Mouse (Mus musculus) spleen, adult 12 weeks (tissue): Measurements from ENCODE around the gene Asic3.
"Not testable (repeated sequence)": the region's sequence is repeated elsewhere in the genome, so short reads cannot be mapped to it uniquely, and the experiment has no call there.

Experiments used
- DNase-seq: peaks from one replicate; pipeline ENCODE4 v3.0.0; 2022; ENCODE audit warnings: low spot score

Gene Asic3

GRCm38 (mm10) chr5:24388246-24388915 lies 24.8 kb upstream of the Asic3 start:
- DNase-seq = no peak

- DNase-seq = no peak
Measured at GRCm38 (mm10) chr5:24389011-24389657, 24.1 kb upstream of the Asic3 start.

GRCm38 (mm10) chr5:24389658-24390020 lies 23.6 kb upstream of the Asic3 start:
- no peak for DNase-seq

- no peak for DNase-seq
Measured at GRCm38 (mm10) chr5:24391864-24392263, 21.3 kb upstream of the Asic3 start, which contains the start of gene Atg9b. Gene Atg9b (minus strand): TSS chr5:24392143.

- no peak for DNase-seq
Measured at GRCm38 (mm10) chr5:24392724-24393123, 20.5 kb upstream of the Asic3 start.

GRCm38 (mm10) chr5:24393392-24393997 lies 19.7 kb upstream of the Asic3 start, which contains the start of gene Abcb8:
Gene Abcb8 (plus strand): TSS chr5:24393663.
- DNase-seq = peak; percentile 76

- peak; percentile 90 for DNase-seq
Measured at GRCm38 (mm10) chr5:24394165-24394894, 18.9 kb upstream of the Asic3 start.

- DNase-seq = not testable (repeated sequence)
Measured at GRCm38 (mm10) chr5:24396254-24396653, 16.9 kb upstream of the Asic3 start.

- no peak for DNase-seq
Measured at GRCm38 (mm10) chr5:24399686-24400085, 13.5 kb upstream of the Asic3 start.

GRCm38 (mm10) chr5:24400362-24400761 lies 12.8 kb upstream of the Asic3 start:
- DNase-seq = no peak

- no peak for DNase-seq
Measured at GRCm38 (mm10) chr5:24400911-24401605, 12.1 kb upstream of the Asic3 start.

- no peak for DNase-seq
Measured at GRCm38 (mm10) chr5:24401969-24402368, 11.2 kb upstream of the Asic3 start.

GRCm38 (mm10) chr5:24404594-24405360 lies 8.4 kb upstream of the Asic3 start:
- DNase-seq = no peak

- DNase-seq = no peak
Measured at GRCm38 (mm10) chr5:24405389-24405876, 7.8 kb upstream of the Asic3 start.

GRCm38 (mm10) chr5:24408651-24409050 lies 4.5 kb upstream of the Asic3 start:
- DNase-seq = no peak

GRCm38 (mm10) chr5:24409466-24409865 lies 3.7 kb upstream of the Asic3 start:
- no peak for DNase-seq

- DNase-seq = no peak
Measured at GRCm38 (mm10) chr5:24412063-24412462, 1.1 kb upstream of the Asic3 start.

- no peak for DNase-seq
Measured at GRCm38 (mm10) chr5:24413938-24414337, 746 bp downstream of the Asic3 start.

- peak; percentile 49 for DNase-seq
Measured at GRCm38 (mm10) chr5:24416222-24416736, 3.1 kb downstream of the Asic3 start.

- DNase-seq = no peak
Measured at GRCm38 (mm10) chr5:24417587-24417986, 4.4 kb downstream of the Asic3 start.

- no peak for DNase-seq
Measured at GRCm38 (mm10) chr5:24420381-24420780, 7.2 kb downstream of the Asic3 start.
